Mouse (Mus musculus): ENCODE measurements at regions not wholly inside any gene's neighbourhood (a gene's known extent, or its start where the extent isn't known, plus 50 kb on each side); places are given as distances from the start of the nearest gene placed in this dataset.

GRCm38 (mm10) chr1:55888711-55889366 is 483.1 kb downstream of the Plcl1 start:
- DNase-seq (ENCODE audit: low spot score in 2 of 2), result no peak

GRCm38 (mm10) chr1:55890511-55891151 is 484.9 kb downstream of the Plcl1 start:
- DNase-seq (ENCODE audit: low spot score in 2 of 2), result no peak

- DNase-seq (ENCODE audit: low spot score in 2 of 2), result no peak
Observed at GRCm38 (mm10) chr1:55891894-55892293, 486.2 kb downstream of the Plcl1 start.

- no peak for DNase-seq (ENCODE audit: low spot score in 2 of 2)
Observed at GRCm38 (mm10) chr1:55897572-55897971, 491.9 kb downstream of the Plcl1 start.

GRCm38 (mm10) chr1:55898031-55898430 is 492.3 kb downstream of the Plcl1 start:
- DNase-seq (ENCODE audit: low spot score in 2 of 2), result no peak

- DNase-seq (ENCODE audit: low spot score in 2 of 2), result no peak
Observed at GRCm38 (mm10) chr1:55900033-55900432, 494.3 kb downstream of the Plcl1 start.

GRCm38 (mm10) chr1:55903177-55903576 is 497.5 kb downstream of the Plcl1 start:
- DNase-seq (ENCODE audit: low spot score in 2 of 2), result no peak

- no peak for DNase-seq (ENCODE audit: low spot score in 2 of 2)
Observed at GRCm38 (mm10) chr1:55904571-55904970, 498.9 kb downstream of the Plcl1 start.

GRCm38 (mm10) chr1:55905232-55905631 is 499.5 kb downstream of the Plcl1 start:
- no peak for DNase-seq (ENCODE audit: low spot score in 2 of 2)

GRCm38 (mm10) chr1:55910024-55910423 is 504.3 kb downstream of the Plcl1 start:
- DNase-seq (ENCODE audit: low spot score in 2 of 2), result no peak

GRCm38 (mm10) chr1:55914284-55914683 is 508.6 kb downstream of the Plcl1 start:
- no peak for DNase-seq (ENCODE audit: low spot score in 2 of 2)

- DNase-seq (ENCODE audit: low spot score in 2 of 2), result no peak
Observed at GRCm38 (mm10) chr1:55915940-55916339, 510.2 kb downstream of the Plcl1 start.

GRCm38 (mm10) chr1:55919516-55919915 is 513.8 kb downstream of the Plcl1 start:
- no peak for DNase-seq (ENCODE audit: low spot score in 2 of 2)

GRCm38 (mm10) chr1:55946786-55947549 is 541.2 kb downstream of the Plcl1 start:
- no peak for DNase-seq (ENCODE audit: low spot score in 2 of 2)

- DNase-seq (ENCODE audit: low spot score in 2 of 2), result no peak
Observed at GRCm38 (mm10) chr1:55947618-55948283, 542.0 kb downstream of the Plcl1 start.

- no peak for DNase-seq (ENCODE audit: low spot score in 2 of 2)
Observed at GRCm38 (mm10) chr1:55949606-55950005, 543.9 kb downstream of the Plcl1 start.

- DNase-seq (ENCODE audit: low spot score in 2 of 2), result no peak
Observed at GRCm38 (mm10) chr1:55957804-55958445, 552.2 kb downstream of the Plcl1 start.

- DNase-seq (ENCODE audit: low spot score in 2 of 2), result no peak
Observed at GRCm38 (mm10) chr1:55960291-55960690, 554.6 kb downstream of the Plcl1 start.

- no peak for DNase-seq (ENCODE audit: low spot score in 2 of 2)
Observed at GRCm38 (mm10) chr1:55963867-55964266, 558.1 kb downstream of the Plcl1 start.

GRCm38 (mm10) chr1:55966273-55966672 is 560.6 kb downstream of the Plcl1 start:
- DNase-seq (ENCODE audit: low spot score in 2 of 2), result no peak

- no peak for DNase-seq (ENCODE audit: low spot score in 2 of 2)
Observed at GRCm38 (mm10) chr1:55967869-55968268, 562.1 kb downstream of the Plcl1 start.

GRCm38 (mm10) chr1:55977796-55978195 is 572.1 kb downstream of the Plcl1 start:
- DNase-seq (ENCODE audit: low spot score in 2 of 2), result no peak
